Mouse (Mus musculus) layer of hippocampus, adult 8-10 months (tissue): ENCODE measurements around the gene Tbc1d7. TPM values are rescaled to one million over a fixed set of nuclear protein-coding genes. Genes with fewer than 3 reads are reported as not detected.

Experiments
- DNase-seq, 2 experiments: peaks; one replicate each; pipeline ENCODE4 v3.0.0; 2022; ENCODE audit warnings: low spot score in 2 of 2
- total RNA-seq, 4 experiments: library from RNA; stranded (reverse); gene quantifications; 2 replicates each; pipeline ENCODE4 v1.2.4; 2022

The Tbc1d7 gene
- total RNA-seq, 4 experiments from 2014 or later = 25.9 to 30.3 (median 27.8) TPM

GRCm38 (mm10) chr13:43144720-43145418, 26.4 kb downstream of the Tbc1d7 start:
- no peak for DNase-seq

GRCm38 (mm10) chr13:43134468-43134867, 36.8 kb downstream of the Tbc1d7 start:
- no peak for DNase-seq

- no peak for DNase-seq
These were observed 37.9 kb downstream of the Tbc1d7 start for GRCm38 (mm10) chr13:43133400-43133799.

- no peak for DNase-seq
These were observed 38.4 kb downstream of the Tbc1d7 start for GRCm38 (mm10) chr13:43132859-43133258.

- no peak for DNase-seq
These were observed 39.5 kb downstream of the Tbc1d7 start for GRCm38 (mm10) chr13:43131741-43132191.

GRCm38 (mm10) chr13:43130161-43130560, 41.1 kb downstream of the Tbc1d7 start:
- DNase-seq = no peak

GRCm38 (mm10) chr13:43124683-43125074, 46.6 kb downstream of the Tbc1d7 start:
- DNase-seq = no peak

GRCm38 (mm10) chr13:43123895-43124682, 47.2 kb downstream of the Tbc1d7 start:
- DNase-seq = no peak

GRCm38 (mm10) chr13:43122306-43123070, 48.8 kb downstream of the Tbc1d7 start:
- no peak for DNase-seq

GRCm38 (mm10) chr13:43113141-43113540, 58.2 kb downstream of the Tbc1d7 start:
- DNase-seq = no peak

GRCm38 (mm10) chr13:43112707-43113106, 58.6 kb downstream of the Tbc1d7 start:
- no peak for DNase-seq

- DNase-seq = peak; percentile 57 to 81
These were observed 59.0 kb downstream of the Tbc1d7 start for GRCm38 (mm10) chr13:43112280-43112679.

GRCm38 (mm10) chr13:43104496-43104895, 66.8 kb downstream of the Tbc1d7 start:
- no peak for DNase-seq

GRCm38 (mm10) chr13:43102943-43103342, 68.4 kb downstream of the Tbc1d7 start:
- DNase-seq = no peak

Other genes with a start within 250 kb of the Tbc1d7 start
- 100 to 1,000 TPM in 2 of 4 experiments, 10 to 100 TPM in 2; 77.4 to 104 (median 91.8) TPM for gene Gfod1, start 132.7 kb upstream of the Tbc1d7 start, total RNA-seq
- 10 to 100 TPM; 18.4 to 25.4 (median 19.5) TPM for gene Sirt5, start 194.0 kb upstream of the Tbc1d7 start, total RNA-seq
- gene Nol7, start 226.9 kb upstream of the Tbc1d7 start, total RNA-seq = 10 to 100 TPM; 71.6 to 79.7 (median 73.1) TPM